Mouse (Mus musculus) cerebellum, postnatal 25 days (tissue): ENCODE measurements around the gene Rnf222.
"Not testable (repeated sequence)": the region's sequence is repeated elsewhere in the genome, so short reads cannot be mapped to it uniquely, and the experiment has no call there.

Source experiments
- DNase-seq, 2 experiments: peaks; one replicate each; pipeline ENCODE4 v3.0.0; 2021; ENCODE audit warnings: mixed read lengths in 2 of 2

The Rnf222 gene

DNA sequence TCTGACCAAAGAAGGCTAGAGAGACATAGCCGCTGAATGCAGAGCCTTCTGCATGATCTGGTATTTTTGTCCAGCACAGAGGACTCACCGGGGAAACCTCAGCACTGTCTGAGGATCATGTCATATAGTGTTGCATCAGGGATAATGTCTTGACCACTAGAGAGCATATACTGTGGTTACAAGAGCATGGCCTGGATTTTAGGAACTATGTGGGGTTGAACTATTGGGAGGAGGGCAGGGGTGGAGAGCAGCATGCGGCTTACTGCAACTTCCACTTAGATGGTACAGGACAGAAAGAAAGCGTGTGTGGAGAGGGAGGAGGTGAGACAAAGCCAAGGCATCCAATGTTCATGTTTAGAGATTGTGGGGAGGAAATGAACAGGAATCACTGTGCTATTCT lies 26.2 kb downstream of the Rnf222 start:
- DNase-seq = no peak

DNA sequence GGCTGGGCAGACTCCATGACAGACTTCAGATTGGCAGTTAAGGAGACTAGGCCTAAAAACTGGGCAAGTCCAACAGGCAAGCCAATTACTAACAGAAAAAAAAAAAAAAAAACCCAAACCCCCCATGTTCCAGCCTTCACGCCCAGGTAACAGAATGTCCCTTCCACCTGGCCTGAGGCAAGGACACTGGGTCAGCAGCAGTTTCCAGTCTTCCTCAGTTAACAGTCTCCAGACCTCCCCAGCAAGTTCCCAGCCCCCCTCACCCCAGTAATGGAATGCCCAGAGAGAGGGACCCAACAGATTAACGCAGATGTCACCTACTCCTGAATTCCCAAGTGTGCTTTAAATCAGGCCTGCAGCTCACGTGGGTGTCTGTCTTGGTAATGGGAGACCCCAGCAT lies 34.8 kb downstream of the Rnf222 start:
- no peak for DNase-seq

DNA sequence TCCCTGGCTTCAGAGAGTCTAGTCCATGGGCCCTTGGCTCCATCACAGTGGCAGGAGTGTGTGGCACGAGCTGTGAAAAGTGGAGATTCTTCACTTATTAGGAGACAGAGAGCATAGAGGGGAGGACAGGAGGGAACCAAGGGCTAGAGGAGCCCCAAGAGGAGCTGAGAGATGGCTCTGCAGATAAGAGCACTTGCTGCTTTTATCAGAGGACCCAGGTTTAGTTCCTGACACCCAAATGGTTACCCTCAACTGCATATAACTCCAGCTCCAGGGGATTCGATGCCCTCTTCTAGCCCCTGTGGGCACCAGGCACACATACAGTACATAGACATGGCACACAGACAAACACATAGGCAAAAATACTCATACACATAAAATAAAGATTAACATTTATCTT lies 36.4 kb downstream of the Rnf222 start:
- DNase-seq = no peak

DNA sequence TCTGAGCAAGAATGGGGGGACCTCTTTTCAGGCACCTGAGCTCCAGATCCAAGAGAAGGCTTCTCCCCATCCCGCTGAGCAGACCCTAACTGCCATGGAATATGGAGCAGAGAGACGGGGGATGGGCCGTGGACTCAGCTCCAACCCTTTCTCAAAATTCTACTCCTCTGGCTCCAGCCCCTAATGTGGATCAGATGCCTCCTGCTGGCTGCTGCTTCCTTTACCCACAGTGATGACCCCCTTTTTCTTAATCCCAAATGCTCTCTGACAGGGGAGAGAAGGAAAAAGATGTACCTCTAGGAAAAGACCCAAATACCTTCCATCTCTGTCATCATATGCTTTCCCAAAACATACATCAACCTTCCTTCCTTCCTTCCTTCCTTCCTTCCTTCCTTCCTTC lies 38.6 kb downstream of the Rnf222 start, which contains the start of gene Odf4:
Odf4 (minus strand) TSS at position 101 of the 400 bp plus-strand sequence.
- DNase-seq = no peak

DNA sequence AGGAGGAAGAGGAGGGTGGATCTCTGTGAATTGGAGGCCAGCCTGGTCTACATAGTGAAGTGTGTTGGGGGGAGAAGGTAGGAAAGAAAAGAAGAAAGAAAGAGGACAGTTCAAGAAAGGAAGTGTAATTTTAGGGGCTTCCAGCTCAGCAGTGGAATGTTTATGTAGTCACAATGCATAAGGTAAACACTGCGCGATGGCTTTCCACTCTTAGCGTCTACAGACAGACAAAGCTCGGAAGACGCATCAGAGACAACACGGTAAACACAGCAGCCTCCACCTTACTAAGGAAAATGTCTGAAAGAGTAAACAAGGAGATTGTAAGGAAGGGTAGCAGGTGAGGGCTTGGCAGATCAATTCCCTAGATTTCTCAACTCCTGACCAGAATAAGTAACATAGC lies 41.6 kb downstream of the Rnf222 start:
- no peak for DNase-seq

DNA sequence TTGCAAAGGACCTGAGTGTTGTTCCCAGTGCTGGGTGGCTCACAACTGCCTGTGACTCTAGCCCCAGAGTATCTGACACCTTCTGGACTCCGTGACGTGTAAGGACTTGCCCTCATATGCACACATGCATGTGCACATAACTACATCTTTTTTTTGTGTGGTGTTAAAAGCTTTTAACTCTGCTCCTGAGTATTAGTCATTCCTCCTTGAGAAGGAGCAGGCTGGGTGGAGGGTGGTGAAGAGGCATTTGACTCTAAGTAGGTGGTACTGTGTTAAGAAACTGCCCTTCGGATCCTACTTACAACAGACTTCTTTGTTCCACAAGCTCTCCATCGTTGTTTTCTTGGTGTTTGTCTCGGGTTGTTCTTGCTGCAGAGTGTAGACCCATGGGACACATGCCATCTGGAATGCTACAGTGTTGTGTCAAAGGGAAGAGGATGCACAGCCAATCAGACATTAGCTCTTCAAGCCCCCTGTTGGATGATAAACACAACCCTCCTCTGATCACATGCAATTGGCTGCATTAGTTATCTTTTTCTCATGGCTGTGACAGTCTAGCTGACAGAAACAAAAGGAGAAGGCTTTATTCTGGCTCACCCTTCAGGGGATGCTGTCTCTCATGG lies 45.6 kb downstream of the Rnf222 start:
- no peak for DNase-seq

DNA sequence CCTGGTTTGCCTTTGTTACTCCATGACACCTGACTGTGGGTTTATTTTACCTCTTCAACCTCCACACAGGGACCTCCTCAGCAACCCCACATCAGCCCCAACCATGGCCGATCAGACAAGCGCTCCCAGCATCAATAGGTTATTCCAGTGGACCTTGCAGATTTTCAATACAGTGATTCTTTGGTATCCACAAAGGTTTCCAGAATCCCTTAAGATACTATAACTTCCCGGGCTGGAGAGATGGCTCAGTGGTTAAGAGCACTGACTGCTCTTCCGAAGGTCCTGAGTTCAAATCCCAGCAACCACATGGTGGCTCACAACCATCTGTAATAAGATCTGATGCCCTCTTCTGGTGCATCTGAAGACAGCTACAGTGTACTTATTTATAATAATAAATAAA lies 48.6 kb downstream of the Rnf222 start:
- DNase-seq = not testable (repeated sequence)

DNA sequence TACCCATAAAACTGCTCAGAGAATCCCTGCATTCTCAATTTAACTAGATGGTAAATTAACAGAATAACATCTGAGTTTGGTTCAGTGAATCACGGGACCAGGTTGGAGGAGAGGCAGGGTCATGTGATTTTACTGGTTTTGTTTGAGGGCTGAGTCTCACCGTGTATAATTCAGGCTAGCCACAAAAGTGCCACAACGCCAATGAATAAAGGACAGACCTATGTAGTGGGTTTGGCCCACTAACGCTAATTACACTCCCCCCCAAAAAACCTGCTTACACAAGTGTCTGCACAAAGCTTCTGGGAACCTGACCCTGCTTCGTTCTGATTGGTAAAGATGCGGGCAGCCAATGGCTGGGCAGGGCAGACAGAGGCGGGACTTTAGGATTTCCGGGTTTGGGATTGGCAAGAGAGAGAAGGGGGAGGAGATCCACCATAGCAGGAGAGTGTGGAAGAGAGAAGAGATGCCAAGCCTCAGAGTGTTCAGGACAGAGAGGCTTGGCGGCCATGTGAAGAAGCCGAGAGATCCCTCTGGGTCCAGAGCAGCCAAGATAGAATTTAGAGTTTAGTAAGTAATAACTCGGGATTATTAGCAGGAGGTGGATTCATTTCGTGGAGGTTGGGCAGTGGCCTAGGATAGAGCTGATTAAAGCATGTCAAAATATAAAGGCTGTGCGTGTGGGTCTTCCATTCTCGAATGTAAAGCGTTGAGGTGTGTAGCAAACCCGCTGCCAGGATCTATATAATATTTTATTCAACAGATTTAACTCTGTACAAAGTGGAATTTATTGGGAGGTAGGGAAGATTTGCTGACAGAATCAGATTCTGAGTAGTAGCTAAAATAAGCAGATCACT lies 51.3 kb downstream of the Rnf222 start:
- peak; percentile 85 to 88 for DNase-seq

DNA sequence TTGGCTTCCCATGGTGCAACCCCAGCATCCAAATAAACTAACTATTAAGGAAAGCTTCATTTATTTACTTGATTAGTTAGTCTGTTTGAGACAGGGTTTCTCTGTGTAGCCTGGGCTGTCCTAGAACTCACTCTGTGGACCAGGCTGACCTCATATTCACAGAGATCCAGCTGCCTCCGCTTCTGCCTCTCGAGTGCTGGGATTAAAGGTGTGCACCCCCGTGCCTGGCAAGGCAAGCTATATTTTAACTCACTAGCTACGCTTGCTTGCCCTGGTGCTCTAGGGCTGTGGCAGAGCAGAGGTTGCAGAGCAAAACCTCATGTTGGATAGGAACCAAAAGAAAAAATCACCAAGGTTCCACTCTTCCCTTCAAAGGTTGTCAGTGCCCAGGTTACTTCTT lies 52.2 kb downstream of the Rnf222 start:
- DNase-seq = peak; percentile 19 to 31

DNA sequence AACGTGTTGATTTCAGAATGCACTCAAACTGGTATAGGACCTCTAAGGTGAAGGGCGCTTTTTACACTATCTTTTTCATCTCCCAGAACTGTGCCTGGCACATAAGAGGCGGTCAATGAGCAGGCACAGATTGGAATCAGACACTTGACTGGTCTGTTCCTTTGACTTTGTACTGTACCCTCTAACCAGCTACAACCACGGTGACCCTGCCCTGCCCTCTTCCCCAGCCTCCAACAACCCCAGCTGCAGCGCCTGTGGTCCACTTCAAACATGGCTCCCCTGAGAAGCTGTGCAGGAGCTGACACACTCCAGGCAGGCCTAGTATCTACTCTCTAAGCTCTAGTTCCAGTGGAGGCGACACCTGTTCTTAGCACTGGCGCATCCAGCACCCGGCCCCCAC lies 54.4 kb downstream of the Rnf222 start:
- no peak for DNase-seq

DNA sequence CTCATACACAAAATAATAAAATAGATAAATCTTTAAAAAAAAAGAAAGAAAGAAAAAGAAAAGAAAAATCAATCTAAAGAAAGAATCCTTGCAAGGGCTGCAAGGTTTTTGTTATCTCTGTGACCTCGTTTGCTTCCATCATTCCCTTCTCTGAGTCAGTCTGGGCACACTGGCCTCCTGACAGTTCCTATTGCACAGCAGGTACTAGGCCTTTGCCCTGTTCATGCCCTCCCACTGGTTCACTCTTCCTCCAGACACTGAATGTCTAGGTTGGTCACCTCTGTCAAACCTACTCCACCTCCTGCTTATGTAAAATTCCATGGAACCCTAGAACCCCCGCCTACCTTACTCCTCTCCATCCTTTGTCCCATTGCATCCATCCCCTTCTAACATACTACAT lies 56.9 kb downstream of the Rnf222 start:
- DNase-seq = no peak
